Mouse (Mus musculus): ENCODE measurements around the gene Pkn3.
"Not testable (repeated sequence)": the region's sequence is repeated elsewhere in the genome, so short reads cannot be mapped to it uniquely, and the experiment has no call there.

The Pkn3 gene

DNA sequence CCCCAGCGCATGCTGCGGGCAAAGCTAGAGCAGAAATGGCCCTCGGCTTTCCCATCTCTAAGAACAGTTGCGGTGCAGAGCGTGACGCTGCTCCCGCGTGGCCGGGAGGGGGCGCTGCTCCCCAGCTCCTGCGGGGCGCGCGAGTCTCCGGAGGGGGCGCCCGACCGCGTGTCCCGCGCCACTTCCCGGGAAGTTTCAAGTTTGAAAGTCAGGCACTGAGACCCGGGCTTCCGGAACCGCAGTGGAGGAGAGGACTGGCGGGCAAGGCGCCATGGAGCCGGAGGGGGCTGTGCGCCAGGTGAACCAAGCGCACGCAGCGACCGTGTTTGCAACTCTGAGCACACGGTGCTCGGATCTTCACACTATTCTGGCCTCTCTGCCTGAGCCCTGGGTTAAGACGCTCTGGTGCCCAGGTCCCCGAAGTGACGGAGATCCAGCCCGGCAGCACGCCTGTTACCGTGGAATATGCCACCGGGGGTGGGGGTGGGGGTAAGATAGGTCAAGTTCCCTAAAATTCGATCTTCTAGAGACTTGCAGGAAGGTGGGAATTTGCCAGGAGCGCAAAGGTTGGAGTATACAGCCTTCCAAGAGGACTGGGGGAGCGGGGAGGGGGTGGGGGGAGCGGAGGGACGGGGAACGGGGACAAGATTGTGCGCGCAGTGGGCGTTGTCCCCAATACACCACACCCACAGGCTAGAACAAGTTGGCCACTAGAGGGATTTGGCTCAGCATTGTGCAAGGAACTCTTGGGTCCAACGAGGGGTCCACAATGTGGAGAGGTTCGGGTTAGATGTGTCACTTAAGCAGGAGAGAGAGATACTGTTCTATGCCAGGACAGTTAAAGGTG, at the start of gene Pkn3:
TSS of gene Pkn3 (plus strand) at position 183 of the 847 bp plus-strand sequence.
- DNase-seq, result peak; percentile 88

GRCm38 (mm10) chr2:30032244-30032846, 45.1 kb upstream of the Pkn3 start:
- no peak for DNase-seq

DNA sequence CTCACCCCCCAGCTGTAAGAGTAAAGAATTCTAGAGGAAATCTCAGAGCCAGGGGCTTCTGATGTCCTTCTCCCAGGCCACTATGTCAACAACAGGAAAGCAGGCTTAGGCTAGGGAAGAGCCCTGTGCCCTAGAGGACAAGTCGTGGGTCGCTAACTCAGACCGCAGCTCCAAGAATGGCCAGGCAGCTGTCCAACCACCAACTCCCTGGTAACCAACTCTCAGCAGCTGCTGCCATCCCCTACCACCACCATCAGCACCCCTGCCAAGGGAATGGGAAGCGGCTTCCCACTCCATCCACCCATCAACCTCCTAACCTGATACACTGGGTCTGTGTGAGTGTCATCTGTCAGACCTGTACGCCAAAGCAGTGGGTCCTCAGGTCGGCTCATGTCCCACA, 44.5 kb upstream of the Pkn3 start:
- no peak for DNase-seq

GRCm38 (mm10) chr2:30037762-30038161, 39.7 kb upstream of the Pkn3 start:
- no peak for DNase-seq

DNA sequence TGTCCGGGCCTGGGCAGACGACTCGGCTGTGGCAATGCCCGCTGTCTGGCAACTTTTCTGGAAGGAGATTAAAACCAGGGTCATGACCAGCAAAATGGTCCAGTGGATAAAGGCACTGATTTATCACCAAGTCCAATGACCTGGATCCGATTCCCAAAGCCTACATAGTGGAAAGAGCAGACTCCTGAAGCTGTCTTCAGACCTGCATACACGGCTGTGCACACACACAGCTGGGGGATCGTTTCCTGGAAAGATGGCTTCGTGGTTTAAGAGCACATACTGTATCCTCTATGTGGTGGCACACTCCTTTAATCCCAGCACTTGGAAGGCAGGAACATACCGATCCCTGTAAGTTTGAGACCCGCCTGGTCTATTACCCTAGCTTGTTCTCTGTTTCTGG, 39.1 kb upstream of the Pkn3 start:
- DNase-seq, result no peak

- no peak for DNase-seq
These were observed 37.8 kb upstream of the Pkn3 start for GRCm38 (mm10) chr2:30039687-30040086.

GRCm38 (mm10) chr2:30042445-30042844, 35.0 kb upstream of the Pkn3 start:
- DNase-seq, result peak; percentile 92

- DNase-seq, result no peak
These were observed 32.9 kb upstream of the Pkn3 start for GRCm38 (mm10) chr2:30044550-30044949.

- no peak for DNase-seq
These were observed 30.4 kb upstream of the Pkn3 start for GRCm38 (mm10) chr2:30047127-30047526.

DNA sequence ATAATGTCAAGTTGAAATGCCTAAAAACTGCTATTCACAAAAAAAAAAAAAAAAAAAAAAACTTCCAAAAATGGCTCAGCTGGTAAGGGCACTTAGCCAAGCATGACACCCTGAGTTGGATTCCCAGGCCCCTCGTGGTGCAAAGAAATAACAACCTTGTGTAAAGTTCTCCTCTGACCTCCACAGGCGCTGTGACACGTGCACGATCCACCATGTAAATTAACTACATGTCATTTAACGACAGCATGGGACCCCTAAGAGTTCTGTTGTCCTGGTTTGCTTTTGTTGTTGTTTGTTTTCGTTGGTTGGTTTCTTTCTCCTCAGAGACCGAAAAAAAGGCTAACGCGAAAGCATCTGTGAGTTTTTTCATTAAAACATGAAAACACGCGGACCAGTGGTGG, 29.4 kb upstream of the Pkn3 start:
- no peak for DNase-seq

DNA sequence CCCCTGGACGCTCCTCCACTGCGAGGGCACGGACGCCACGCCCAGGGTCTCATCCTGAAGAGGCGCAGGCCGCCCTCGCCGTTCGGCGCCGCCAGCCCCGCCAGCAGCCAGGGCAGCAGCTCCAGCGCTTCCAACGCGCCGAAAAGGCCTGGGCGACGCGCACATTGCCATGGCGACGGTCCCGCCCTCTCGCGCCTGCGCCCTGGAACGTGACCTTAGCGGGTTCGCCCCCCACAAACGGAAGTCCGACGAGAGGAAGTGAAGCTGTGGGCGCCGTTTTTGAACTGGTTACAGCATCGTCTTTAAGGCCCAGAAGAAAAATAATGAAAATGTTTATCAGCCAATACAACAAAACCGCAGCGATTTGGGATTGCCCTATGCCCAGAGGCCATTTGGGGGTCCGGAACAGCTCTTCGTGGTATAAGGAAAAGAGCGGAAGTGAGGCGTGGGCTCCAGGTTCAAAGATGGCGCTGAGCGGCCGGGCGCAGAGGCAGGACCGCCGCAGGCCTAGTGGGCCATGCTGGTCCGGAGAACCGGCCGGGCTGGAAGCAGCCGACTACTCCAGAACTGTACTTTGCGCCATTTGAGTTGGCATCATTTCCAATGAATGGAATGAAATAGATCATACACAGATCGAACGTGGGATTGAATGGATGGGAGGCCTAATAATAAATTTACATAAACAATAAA, 28.6 kb upstream of the Pkn3 start, which contains the start of gene Wdr34:
TSS of gene Wdr34 (minus strand) at position 183 of the 690 bp plus-strand sequence.
- DNase-seq, result peak; percentile 98

- DNase-seq, result no peak
These were observed 27.7 kb upstream of the Pkn3 start for GRCm38 (mm10) chr2:30049831-30050230.

GRCm38 (mm10) chr2:30051992-30052761, 25.3 kb upstream of the Pkn3 start:
- DNase-seq, result no peak

- DNase-seq, result not testable (repeated sequence)
These were observed 22.2 kb upstream of the Pkn3 start for GRCm38 (mm10) chr2:30055310-30055709.

GRCm38 (mm10) chr2:30056736-30057135, 20.7 kb upstream of the Pkn3 start:
- DNase-seq, result no peak

DNA sequence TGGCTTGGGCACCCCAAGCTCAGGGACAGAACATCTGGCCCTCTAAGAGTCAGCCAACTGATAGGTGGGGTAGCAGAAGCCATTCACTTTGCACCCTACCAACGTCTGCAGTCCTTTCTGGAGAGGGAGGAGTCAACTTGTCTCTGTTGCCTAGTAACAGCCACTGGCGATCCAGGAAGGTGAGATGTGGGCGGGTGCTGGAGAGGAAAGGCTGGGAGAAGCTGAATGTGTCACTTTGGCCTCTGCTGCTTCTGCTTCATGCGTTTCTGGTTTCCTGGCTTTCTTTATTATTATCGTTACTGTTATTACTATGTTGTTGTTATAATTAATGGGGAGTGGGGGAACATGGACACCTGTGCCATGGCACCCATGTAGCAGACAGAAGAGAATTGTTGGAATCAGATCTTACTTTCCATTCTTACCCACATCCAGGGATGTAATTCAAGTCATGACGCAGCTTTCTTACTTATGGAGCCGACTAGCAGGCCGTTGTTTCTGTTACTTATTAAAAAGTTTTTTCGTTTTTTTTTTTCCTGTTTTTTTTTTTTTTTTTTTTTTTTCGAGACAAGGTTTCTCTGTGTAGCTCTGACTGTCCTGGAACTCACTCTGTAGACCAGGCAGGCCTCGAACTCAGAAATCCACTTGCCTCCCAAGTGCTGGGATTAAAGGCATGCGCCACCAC, 20.1 kb upstream of the Pkn3 start, which contains the start of gene Set:
TSS of gene Set (plus strand) at position 156 of the 682 bp plus-strand sequence.
- no peak for DNase-seq

GRCm38 (mm10) chr2:30058418-30058817, 19.1 kb upstream of the Pkn3 start:
- DNase-seq, result no peak

GRCm38 (mm10) chr2:30061215-30062166, 16.0 kb upstream of the Pkn3 start:
- DNase-seq, result peak; percentile 51

GRCm38 (mm10) chr2:30062249-30063093, 15.0 kb upstream of the Pkn3 start:
- DNase-seq, result peak; percentile 70

DNA sequence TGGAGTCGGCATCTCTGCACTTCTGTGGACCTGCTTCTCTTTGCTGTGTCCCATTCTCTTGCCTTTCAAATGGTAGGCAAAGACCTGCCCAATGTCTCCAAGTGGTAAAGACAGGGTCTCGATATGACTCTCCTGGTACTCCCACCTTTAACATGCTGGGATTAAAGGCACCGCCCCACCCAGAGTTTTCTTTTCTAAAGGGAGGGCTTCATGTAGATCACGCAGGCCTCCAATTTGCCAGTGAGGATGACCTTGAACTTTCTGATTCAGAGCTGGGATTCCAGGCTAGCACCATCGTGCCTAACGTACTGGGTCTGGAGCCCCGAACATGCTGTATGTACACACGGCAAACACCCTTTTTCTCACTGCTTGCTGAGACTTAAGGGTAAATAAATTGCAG, 14.2 kb upstream of the Pkn3 start:
- no peak for DNase-seq

Measured in lung, postnatal 36 days (tissue).